Mouse (Mus musculus) ES-E14 (cell line): ENCODE measurements around the gene Zfp653.

ENCODE experiments used
- CHD2 ChIP-seq: IDR thresholded peaks from 2 replicates; pipeline ENCODE4 v1.6.1; 2014; ENCODE audit warnings: mild to moderate bottlenecking, low read depth, low read length, inconsistent platforms
- ZC3H11A ChIP-seq: IDR thresholded peaks from 2 replicates; pipeline ENCODE4 v1.6.1; 2012; ENCODE audit warnings: low read depth, mild to moderate bottlenecking, inconsistent platforms, low read length, borderline replicate concordance
- ZNF384 ChIP-seq: IDR thresholded peaks from 2 replicates; pipeline ENCODE4 v1.6.1; 2012; ENCODE audit warnings: low read depth, low read length, inconsistent platforms

GRCm38 (mm10) chr9:22049315-22049714 lies 21.9 kb downstream of the Zfp653 start:
- TF ChIP-seq CHD2 (no peak), ZNF384 (no peak), ZC3H11A (no peak)
